In the genomic region with DNA sequence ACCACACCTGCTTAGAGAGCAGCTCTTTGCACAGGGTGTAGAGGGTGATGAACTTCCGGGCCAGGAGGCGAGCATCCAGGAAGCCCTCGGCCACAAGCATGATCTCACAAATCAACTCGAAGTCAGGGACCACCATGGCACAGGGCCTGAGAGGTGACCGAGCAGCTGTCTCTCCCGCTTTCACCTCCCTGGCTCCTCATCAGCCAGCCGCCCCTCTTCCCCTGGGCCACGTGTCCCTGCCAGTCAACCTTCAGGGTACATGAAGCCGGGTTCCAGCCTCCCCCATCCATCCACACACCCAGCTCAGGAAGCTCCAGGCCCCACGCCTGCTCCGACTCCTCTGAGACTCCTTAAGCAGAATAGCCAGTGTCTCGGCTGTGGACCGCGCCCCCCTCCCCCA, we compare ENCODE assay signal across 18 mouse cellular contexts.
"Had no signal": no experiment of that assay in that cellular context is flagged by ENCODE, and none has a peak within 500 bp of the region (broad histone marks: within the 10 kb centered on the region; RNA-seq: fewer than 3 reads in every experiment).

No protein-coding gene starts in this region.

- H3K9me3 ChIP-seq: intestine, embryonic 15.5 days; limb, embryonic 13.5 days; liver, embryonic 13.5 days; midbrain, embryonic 13.5 days; neural tube, embryonic 12.5 days; neural tube, embryonic 15.5 days had no signal

- H3K4me3 ChIP-seq: intestine, embryonic 15.5 days; limb, embryonic 13.5 days; liver, embryonic 13.5 days; midbrain, embryonic 13.5 days; neural tube, embryonic 12.5 days; neural tube, embryonic 15.5 days had no signal

- H3K4me1 ChIP-seq: intestine, embryonic 15.5 days; liver, embryonic 13.5 days; midbrain, embryonic 13.5 days had no signal

- H3K27ac ChIP-seq: intestine, embryonic 15.5 days; limb, embryonic 13.5 days; liver, embryonic 13.5 days; midbrain, embryonic 13.5 days; neural tube, embryonic 12.5 days; neural tube, embryonic 15.5 days had no signal

- H3K27me3 ChIP-seq: intestine, embryonic 15.5 days; limb, embryonic 13.5 days; liver, embryonic 13.5 days; midbrain, embryonic 13.5 days; neural tube, embryonic 12.5 days; neural tube, embryonic 15.5 days had no signal

- DNase-seq: kidney, adult 11 months; kidney, adult 8-10 months; kidney, postnatal 14 days; kidney, postnatal 4 days; left cerebral cortex, postnatal 4 days; liver, embryonic 13.5 days; lung, adult 2 months; lung, postnatal 14 days; lung, postnatal 4 days; retina, postnatal 1 day; right cerebral cortex, postnatal 25 days; spleen, adult 18-20 months; thymus, postnatal 25 days had no signal

- ATAC-seq: intestine, embryonic 15.5 days; midbrain, embryonic 13.5 days had no signal

- H3K4me2 ChIP-seq: intestine, embryonic 15.5 days; limb, embryonic 13.5 days; liver, embryonic 13.5 days; midbrain, embryonic 13.5 days; neural tube, embryonic 12.5 days; neural tube, embryonic 15.5 days had no signal

- H3K36me3 ChIP-seq: intestine, embryonic 15.5 days; limb, embryonic 13.5 days; liver, embryonic 13.5 days; midbrain, embryonic 13.5 days; neural tube, embryonic 12.5 days; neural tube, embryonic 15.5 days had no signal

- H3K9ac ChIP-seq: intestine, embryonic 15.5 days; limb, embryonic 13.5 days; liver, embryonic 13.5 days; midbrain, embryonic 13.5 days; neural tube, embryonic 12.5 days; neural tube, embryonic 15.5 days had no signal
